Mouse (Mus musculus) heart, postnatal 0 days (tissue): ENCODE data around the gene Rps24.

Source experiments
- CTCF ChIP-seq: IDR thresholded peaks from 2 replicates; pipeline ENCODE4 v1.5.1; 2016; ENCODE audit warnings: antibody characterized with exemption, control low read depth, low read depth
- EP300 ChIP-seq: IDR thresholded peaks from 2 replicates; pipeline ENCODE4 v1.6.1; 2016; ENCODE audit warnings: antibody characterized with exemption, low read depth

GRCm38 (mm10) chr14:24534865-24535545 lies 48.1 kb downstream of the Rps24 start:
- no peak for TF ChIP-seq CTCF
- no peak for TF ChIP-seq EP300
